Mouse (Mus musculus) thymus, adult 2 months (tissue): ENCODE measurements around the gene 2210016F16Rik. TPM values are rescaled to one million over a fixed set of nuclear protein-coding genes. Genes with fewer than 3 reads are reported as not detected.
A peak's percentile ranks its signal among the peaks of the same experiment; 100 is the strongest.

Source experiments
- DNase-seq: peaks from one replicate; pipeline ENCODE4 v3.0.0; 2021
- H3K27ac ChIP-seq: fragments of 200-500 bp; 2 replicates; pipeline ENCODE4 v1.5.1; 2012; ENCODE audit warnings: low read length, control low read depth; ENCODE audit not compliant: control insufficient read depth, insufficient read depth
- H3K27me3 ChIP-seq: fragments of 200-500 bp; 2 replicates; pipeline ENCODE4 v1.6.1; 2012; ENCODE audit warnings: mild to moderate bottlenecking, low read length, moderate library complexity, mixed read lengths; ENCODE audit not compliant: control insufficient read depth, insufficient read depth
- H3K36me3 ChIP-seq: fragments of 200-500 bp; 2 replicates; pipeline ENCODE4 v1.6.1; 2012; ENCODE audit warnings: mild to moderate bottlenecking, low read length, moderate library complexity; ENCODE audit not compliant: control insufficient read depth, insufficient read depth
- H3K4me1 ChIP-seq: fragments of 200-500 bp; replicated peaks from 2 replicates; pipeline ENCODE4 v1.6.1; 2012; ENCODE audit warnings: low read length; ENCODE audit not compliant: control insufficient read depth, insufficient read depth
- H3K4me3 ChIP-seq: fragments of 200-500 bp; 2 replicates; pipeline ENCODE4 v1.5.1; 2012; ENCODE audit warnings: mild to moderate bottlenecking, low read length, control low read depth, moderate library complexity; ENCODE audit not compliant: control insufficient read depth, insufficient read depth
- CTCF ChIP-seq: fragments of 200-500 bp; IDR thresholded peaks from 2 replicates; pipeline ENCODE4 v1.5.1; 2012; ENCODE audit warnings: mild to moderate bottlenecking, control low read depth, low read length, moderate library complexity, borderline replicate concordance; ENCODE audit not compliant: control insufficient read depth, poor library complexity, insufficient read depth; ENCODE audit errors: extremely low read depth
- POLR2A ChIP-seq: fragments of 200-500 bp; IDR thresholded peaks from 2 replicates; pipeline ENCODE4 v1.6.1; 2012; ENCODE audit warnings: mild to moderate bottlenecking, low read length, control low read depth, moderate library complexity; ENCODE audit not compliant: control insufficient read depth, poor library complexity, insufficient read depth; ENCODE audit errors: extremely low read depth
- WGBS: fragments of 180-500 bp; shearing (Covaris S2); methylation state at CpG from one replicate; pipeline ENCODE4 v1.1.7; 2018; 5-methylcytosine and 5-hydroxymethylcytosine counted together
- polyA plus RNA-seq: library from polyadenylated mRNA; depleted of rRNA; stranded (reverse); fragments of >200 nt; gene quantifications from 2 replicates; pipeline ENCODE4 v1.2.3, GENCODE M21; 2012; rRNA removed

2210016F16Rik gene
- polyA plus RNA-seq, result 27.9 and 31.7 TPM in 2 replicates

DNA sequence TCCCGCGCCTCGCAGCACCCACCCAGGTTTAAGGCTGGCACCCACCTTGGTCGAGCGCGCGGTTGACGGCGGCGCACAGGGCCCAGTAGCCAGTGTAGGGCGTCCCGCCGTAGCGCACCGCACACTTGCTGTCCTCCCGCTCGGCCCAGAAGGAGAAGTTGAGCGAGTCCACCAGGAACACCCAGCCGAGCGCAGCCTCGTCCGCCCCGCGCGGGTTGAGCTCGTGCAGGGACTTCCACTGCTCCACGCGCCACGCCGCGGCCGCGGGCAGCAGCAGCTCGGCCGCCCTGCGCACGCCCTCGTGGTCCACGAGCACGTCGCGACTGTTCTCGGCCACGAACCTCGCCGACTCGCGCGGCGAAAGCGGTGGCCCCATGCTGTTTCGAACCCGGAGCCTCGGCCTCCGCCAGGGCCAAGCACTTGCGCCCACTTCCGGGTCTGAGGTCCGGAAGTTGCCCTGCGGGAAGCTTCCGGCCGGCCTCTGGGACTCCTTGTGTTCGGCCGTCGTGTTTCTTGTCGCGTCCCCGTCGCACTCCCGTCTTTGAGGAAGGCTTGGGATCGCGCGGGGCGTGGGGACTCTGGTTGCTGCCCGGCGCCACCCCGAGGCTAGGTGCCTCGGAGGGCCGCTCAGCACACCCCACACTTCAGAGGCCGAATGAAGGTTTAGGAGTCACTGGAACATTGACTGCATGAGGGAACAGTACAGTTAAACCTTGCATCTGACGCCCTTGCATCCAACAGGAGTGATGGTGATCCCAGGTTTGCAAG, at the start of gene 2210016F16Rik:
Gene 2210016F16Rik, minus strand, starts transcription at position 447 of the 768 bp plus-strand sequence.
- 3% methylated on average over 80 of the region's 80 CpGs for WGBS
- Histone ChIP-seq H3K27me3 (no peaks in the 10 kb centered on the region), H3K4me1 (peaks cover 8% of the 10 kb centered on the region), H3K4me3 (peak within 1 kb of the TSS; percentile 71), H3K36me3 (peaks cover 26% of the 10 kb centered on the region), H3K27ac (no peak within 1 kb of the TSS)
- DNase-seq, result peak; percentile 63
- TF ChIP-seq POLR2A (no peak), CTCF (peak; percentile 38; the same call in 1 of the 2 replicates)

DNA sequence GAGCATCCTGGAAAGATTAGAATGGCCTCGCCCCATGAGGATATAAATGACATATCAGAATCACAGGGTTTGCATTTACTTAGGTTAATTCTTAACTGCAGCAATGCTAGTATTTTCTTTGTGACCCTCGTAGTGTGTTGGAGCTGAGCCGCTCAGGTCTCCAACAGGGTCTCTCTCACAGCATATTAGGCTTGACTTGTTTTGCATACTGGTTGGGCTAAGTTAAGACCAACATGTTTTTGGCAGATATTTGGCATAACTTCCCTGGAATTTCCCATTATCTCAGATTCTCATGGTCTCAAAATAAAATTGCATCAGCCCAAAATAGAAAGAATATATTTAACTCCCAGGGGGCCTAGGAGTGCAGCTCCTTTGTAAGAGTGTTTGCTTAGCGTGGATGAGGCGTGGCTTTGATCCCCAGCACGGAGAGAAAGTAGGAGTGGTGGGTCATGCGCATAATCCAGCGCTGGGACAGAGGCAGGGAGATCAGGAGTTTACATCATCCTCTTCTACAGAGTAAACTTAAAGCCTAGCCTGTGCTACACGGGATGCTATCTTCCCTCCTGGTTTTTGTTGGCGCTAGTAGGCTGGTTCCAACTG, 38.1 kb upstream of the 2210016F16Rik start:
- 73% methylated on average over 10 of the region's 10 CpGs for WGBS
- no peak overlapping the region for H3K27ac ChIP-seq
- no peak for DNase-seq

DNA sequence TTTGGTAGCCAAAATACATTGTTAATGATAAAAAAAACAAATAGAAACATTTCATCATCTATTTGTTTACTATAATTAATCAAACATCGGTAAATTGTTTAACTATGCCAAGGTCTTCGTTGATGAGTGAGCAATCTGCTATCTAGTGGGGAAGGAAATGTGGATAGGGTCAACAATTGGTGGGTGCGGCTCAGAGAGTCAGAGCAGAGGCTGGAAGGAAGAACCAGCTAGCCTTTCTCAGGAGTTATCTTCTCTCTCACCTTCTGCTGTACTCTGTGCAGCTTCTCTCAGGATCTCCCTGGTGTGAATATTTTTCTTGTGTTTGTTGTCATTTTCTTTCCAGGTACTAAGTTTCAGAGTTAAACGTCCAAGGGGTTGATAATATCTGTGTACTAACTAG, 37.2 kb upstream of the 2210016F16Rik start:
- Histone ChIP-seq H3K4me3 (no peak overlapping the region), H3K4me1 (no peaks in the 10 kb centered on the region), H3K27ac (no peak overlapping the region), H3K27me3 (no peaks in the 10 kb centered on the region), H3K36me3 (no peaks in the 10 kb centered on the region)
- DNase-seq, result no peak
- WGBS, result 79% methylated on average over 4 of the region's 4 CpGs
- TF ChIP-seq CTCF (no peak), POLR2A (no peak)

More for the DNA sequence above, 38.1 kb upstream of the 2210016F16Rik start:
- Histone ChIP-seq H3K4me1 (no peaks in the 10 kb centered on the region), H3K4me3 (no peak overlapping the region), H3K27me3 (no peaks in the 10 kb centered on the region), H3K36me3 (no peaks in the 10 kb centered on the region)
- TF ChIP-seq POLR2A (no peak), CTCF (no peak)

GRCm38 (mm10) chr13:58421026-58421425, 36.0 kb upstream of the 2210016F16Rik start:
- Histone ChIP-seq H3K4me1 (no peaks in the 10 kb centered on the region), H3K36me3 (no peaks in the 10 kb centered on the region), H3K27ac (no peak overlapping the region), H3K27me3 (no peaks in the 10 kb centered on the region), H3K4me3 (no peak overlapping the region)
- no peak for DNase-seq
- TF ChIP-seq CTCF (no peak), POLR2A (no peak)
- 88% methylated on average over 4 of the region's 4 CpGs for WGBS

- Histone ChIP-seq H3K4me1 (no peaks in the 10 kb centered on the region), H3K4me3 (no peak overlapping the region), H3K27me3 (no peaks in the 10 kb centered on the region), H3K27ac (no peak overlapping the region), H3K36me3 (no peaks in the 10 kb centered on the region)
- TF ChIP-seq POLR2A (no peak), CTCF (no peak)
- WGBS, result 98% methylated on average over 1 of the region's 1 CpGs
- no peak for DNase-seq
These were observed 34.2 kb upstream of the 2210016F16Rik start for GRCm38 (mm10) chr13:58419266-58419665.

GRCm38 (mm10) chr13:58418656-58419055, 33.6 kb upstream of the 2210016F16Rik start:
- Histone ChIP-seq H3K27ac (no peak overlapping the region), H3K4me3 (no peak overlapping the region)

More at GRCm38 (mm10) chr13:58418656-58419055, 33.6 kb upstream of the 2210016F16Rik start:
- Histone ChIP-seq H3K27me3 (no peaks in the 10 kb centered on the region), H3K4me1 (no peaks in the 10 kb centered on the region), H3K36me3 (no peaks in the 10 kb centered on the region)
- TF ChIP-seq POLR2A (no peak), CTCF (no peak)
- WGBS, result 98% methylated on average over 4 of the region's 4 CpGs
- no peak for DNase-seq
